Comparison of ENCODE assay signal across 8 mouse cellular contexts in genomic region chr4:57956029-57956960, GRCm38 (mm10). TPM values are rescaled to one million over a fixed set of nuclear protein-coding genes. Genes with fewer than 3 reads are reported as not detected.
DNase-seq lines count a peak whose midpoint lies in the region; ATAC-seq and TF ChIP-seq lines count a peak whose summit lies in the region.

Gene Txn1 (minus strand): TSS chr4:57956411.

- no peak for TF ChIP-seq CTCF in lung, adult 2 months (IDR thresholded peaks at IDR 0.05; ENCODE audit: insufficient read depth, low read length)

- intact Hi-C loops in heart, postnatal 25 days (cut with DNase I), result loop anchor here (5.0 kb wide), 1 partner anchor 121 kb away; no protein-coding TSS in a partner anchor

- no peaks in the 10 kb centered on the region for H3K27me3 ChIP-seq in forebrain, embryonic 15.5 days

- peak; percentile 98 for DNase-seq in ES-E14 (ENCODE audit: low read depth, low spot score)
- DNase-seq in cerebellum, adult 11-12 months, result peak; percentile 96
- DNase-seq in heart, postnatal 25 days (ENCODE audit: low spot score), result peak; percentile 96
- DNase-seq in layer of hippocampus, adult 18-20 months (ENCODE audit: low spot score in 2 of 2), result peak; percentile 91 to 95
- DNase-seq in lung, adult 2 months, result peak; percentile 98
- peak; percentile 88 for DNase-seq in thymus, adult 18-20 months

- WGBS in forebrain, embryonic 15.5 days, result under 1% methylated on average over 71 of the region's 71 CpGs
- WGBS in lung, adult 2 months, result under 1% methylated on average over 71 of the region's 71 CpGs

- H3K9me3 ChIP-seq in ES-E14 (ENCODE audit: control insufficient read depth, insufficient read depth, low read depth, low read length), result no peaks in the 10 kb centered on the region
- H3K9me3 ChIP-seq in forebrain, embryonic 15.5 days, result no peaks in the 10 kb centered on the region

- in situ Hi-C loops in ES-E14 (cut with MboI; ENCODE audit: low sequenced_read_pairs in 2 of 2, unreplicated experiment in 2 of 2), result no loop called here

- H3K27ac ChIP-seq in ES-E14 (ENCODE audit: insufficient read depth, low read depth, low read length, poor library complexity, severe bottlenecking), result peak within 1 kb of the TSS; percentile 99
- H3K27ac ChIP-seq in forebrain, embryonic 15.5 days (replicated peaks), result peak within 1 kb of the TSS; percentile 89

- peak; percentile 99 for TF ChIP-seq POLR2A in lung, adult 2 months (IDR thresholded peaks at IDR 0.05; ENCODE audit: borderline replicate concordance, extremely low read depth, low read depth, low read length)

- peak within 1 kb of the TSS; percentile 98 for H3K9ac ChIP-seq in ES-E14 (ENCODE audit: insufficient read depth, low read depth, low read length, poor library complexity, severe bottlenecking)
- H3K9ac ChIP-seq in forebrain, embryonic 15.5 days (replicated peaks), result peak within 1 kb of the TSS; percentile 90

- peak within 1 kb of the TSS; percentile 71 for H3K4me2 ChIP-seq in forebrain, embryonic 15.5 days (replicated peaks)

- H3K4me1 ChIP-seq in ES-E14 (ENCODE audit: control insufficient read depth in 2 of 2, insufficient read depth in 2 of 2, low read length in 2 of 2, poor library complexity in 1 of 2), result peaks cover 4 to 7% of the 10 kb centered on the region in 2 experiments; a peak in 2 of 4 replicates
- peaks cover 24% of the 10 kb centered on the region for H3K4me1 ChIP-seq in forebrain, embryonic 15.5 days
- H3K4me1 ChIP-seq in lung, adult 2 months (ENCODE audit: control insufficient read depth, insufficient read depth, low read length), result peaks cover 12% of the 10 kb centered on the region

- H3K4me3 ChIP-seq in ES-E14 (ENCODE audit: insufficient read depth in 1 of 2, low read depth in 1 of 2, low read length in 2 of 2, poor library complexity in 1 of 2, severe bottlenecking in 1 of 2), result peak within 1 kb of the TSS; percentile 83 to 92
- peak within 1 kb of the TSS; percentile 93 for H3K4me3 ChIP-seq in forebrain, embryonic 15.5 days
- H3K4me3 ChIP-seq in lung, adult 2 months (replicated peaks; ENCODE audit: extremely low read depth, low read depth, low read length), result peak within 1 kb of the TSS; percentile 96

- peak; percentile 96 for ATAC-seq in forebrain, embryonic 15.5 days (replicated peaks)
- ATAC-seq in neutrophil, adult 5-6 weeks (ENCODE audit: extremely low read depth, insufficient number of reproducible peaks, low FRiP score, poor library complexity, severe bottlenecking), result peak; percentile 77

- H3K36me3 ChIP-seq in ES-E14 (ENCODE audit: control insufficient read depth, insufficient read depth, low read length, poor library complexity, severe bottlenecking), result peaks cover 8% of the 10 kb centered on the region
- peaks cover 9% of the 10 kb centered on the region for H3K36me3 ChIP-seq in forebrain, embryonic 15.5 days

TF ChIP-seq in ES-E14, 5 proteins besides CTCF, POLR2A, EP300 and RAD21:
- TF ChIP-seq ZC3H11A (IDR thresholded peaks at IDR 0.05; ENCODE audit: borderline replicate concordance, low read depth, low read length), result no peak
- no peak for TF ChIP-seq ZNF384 (IDR thresholded peaks at IDR 0.05; ENCODE audit: low read depth, low read length)
- TF ChIP-seq MAFK (IDR thresholded peaks at IDR 0.05; ENCODE audit: insufficient read depth, low read depth, low read length), result peak; percentile 97
- TF ChIP-seq CHD2 (IDR thresholded peaks at IDR 0.05; ENCODE audit: low read depth, low read length), result 0 out of 2 replicates have a peak, but pooled peaks have one; percentile 21
- peak; percentile 14; the same call in 1 of the 2 replicates for TF ChIP-seq HCFC1 (IDR thresholded peaks at IDR 0.05; ENCODE audit: borderline replicate concordance, insufficient read depth, low read length)

RNA-seq across cellular contexts. Expression of gene Txn1, which starts in this region (rescaled TPM):
- total RNA-seq in ES-E14 (2012; rRNA removed), result 269 and 401 TPM in 2 replicates
- polyA plus RNA-seq in forebrain, embryonic 15.5 days (2015; fragmentation: Nextera tagmentation; extraction: Ambion mirVana), result 285 and 307 TPM in 2 replicates
- total RNA-seq in heart, postnatal 25 days (2021), result 100 to 1,000 TPM; 120 to 126 TPM
- 10 to 100 TPM; 95.7 to 97.6 TPM for total RNA-seq in layer of hippocampus, adult 18-20 months (2021)
- 116 and 145 TPM in 2 replicates for polyA plus RNA-seq in lung, adult 2 months (2012; rRNA removed)
- total RNA-seq in neutrophil, adult 5-6 weeks (2017), result 226 and 227 TPM in 2 replicates

Comparison
In these comparisons a context has a peak if more than half of its experiments do, and no peak if none do; other contexts are left out.
1. Peak in every context shown above with its lines: DNase-seq, ATAC-seq, H3K4me3 ChIP-seq and H3K27ac ChIP-seq.